Mouse (Mus musculus): Measurements from ENCODE around the gene Btg2. TPM values are rescaled to one million over a fixed set of nuclear protein-coding genes. Genes with fewer than 3 reads are reported as not detected.

The Btg2 gene
- total and polyA plus RNA-seq, 3 experiments: 7.2 to 19.7 (median 11.6) TPM

- no peaks in the 10 kb centered on the region for H3K36me3 ChIP-seq (replicated peaks in 1 of 2; ENCODE audit: control insufficient read depth in 1 of 2, insufficient read depth in 1 of 2, low read length in 1 of 2)
- no peaks in the 10 kb centered on the region for H3K79me2 ChIP-seq (replicated peaks; ENCODE audit: control insufficient read depth, extremely low read depth, insufficient read depth, poor library complexity, severe bottlenecking)
- H3K27ac ChIP-seq (ENCODE audit: insufficient read depth, low read depth): no peak overlapping the region
- DNase-seq (ENCODE audit: extremely low read depth): no peak
- in situ Hi-C loops (cut with MboI; ENCODE audit: low pct_ligation_motif_present, low pct_unique_long_range_greater_than_20kb, low sequenced_read_pairs) (no loop called here), dilution Hi-C loops (cut with MboI; ENCODE audit: extremely low pct_ligation_motif_present, extremely low pct_unique_long_range_greater_than_20kb, low sequenced_read_pairs) (no loop called here)
- H3K4me3 ChIP-seq (replicated peaks in 1 of 3; ENCODE audit: low read depth in 2 of 3, low read length in 2 of 3, poor library complexity in 1 of 3): no peak overlapping the region
- TF ChIP-seq USF2 (conservative IDR thresholded peaks at IDR 0.05; ENCODE audit: low read depth, low read length): no peak
- TF ChIP-seq BHLHE40 (IDR thresholded peaks at IDR 0.05; ENCODE audit: low read depth, low read length): no peak
- no peak for TF ChIP-seq PAX5 (IDR thresholded peaks at IDR 0.05; ENCODE audit: low read length)
- no peak for TF ChIP-seq MAFK (IDR thresholded peaks at IDR 0.05; ENCODE audit: insufficient replicate concordance, low read length)
- TF ChIP-seq NELFE (IDR thresholded peaks at IDR 0.05; ENCODE audit: low read depth, low read length): no peak
- TF ChIP-seq ZKSCAN1 (IDR thresholded peaks at IDR 0.05; ENCODE audit: borderline replicate concordance, low read depth, low read length): no peak
- no peak for TF ChIP-seq CHD2 (IDR thresholded peaks at IDR 0.05; ENCODE audit: low read length)
- TF ChIP-seq ETS1 (conservative IDR thresholded peaks at IDR 0.05; ENCODE audit: low read depth, low read length): no peak
- peaks cover 28% of the 10 kb centered on the region for H3K27me3 ChIP-seq (replicated peaks)
- H3K9me3 ChIP-seq (replicated peaks; ENCODE audit: low read length): no peaks in the 10 kb centered on the region
- peaks cover 12 to 23% of the 10 kb centered on the region in 2 experiments for H3K4me1 ChIP-seq (ENCODE audit: control insufficient read depth in 1 of 2, insufficient read depth in 2 of 2)
- no peak overlapping the region for H3K4me2 ChIP-seq (ENCODE audit: insufficient read depth, low read depth, poor library complexity, severe bottlenecking)
- H3K9ac ChIP-seq (ENCODE audit: insufficient read depth, low read depth): no peak overlapping the region
Observed at GRCm38 (mm10) chr1:134110449-134110848, 31.5 kb upstream of the Btg2 start.

- Histone ChIP-seq H3K9ac (ENCODE audit: insufficient read depth, low read depth) (no peak overlapping the region), H3K4me1 (ENCODE audit: control insufficient read depth in 1 of 2, insufficient read depth in 2 of 2) (peaks cover 14 to 27% of the 10 kb centered on the region in 2 experiments), H3K27ac (ENCODE audit: insufficient read depth, low read depth) (no peak overlapping the region), H3K79me2 (replicated peaks; ENCODE audit: control insufficient read depth, extremely low read depth, insufficient read depth, poor library complexity, severe bottlenecking) (no peaks in the 10 kb centered on the region), H3K4me2 (ENCODE audit: insufficient read depth, low read depth, poor library complexity, severe bottlenecking) (no peak overlapping the region), H3K4me3 (replicated peaks in 1 of 3; ENCODE audit: low read depth in 2 of 3, low read length in 2 of 3, poor library complexity in 1 of 3) (no peak overlapping the region), H3K9me3 (replicated peaks; ENCODE audit: low read length) (no peaks in the 10 kb centered on the region), H3K36me3 (replicated peaks in 1 of 2; ENCODE audit: control insufficient read depth in 1 of 2, insufficient read depth in 1 of 2, low read length in 1 of 2) (no peaks in the 10 kb centered on the region), H3K27me3 (replicated peaks) (peaks cover 30% of the 10 kb centered on the region)
- dilution Hi-C loops (cut with MboI; ENCODE audit: extremely low pct_ligation_motif_present, extremely low pct_unique_long_range_greater_than_20kb, low sequenced_read_pairs) (no loop called here), in situ Hi-C loops (cut with MboI; ENCODE audit: low pct_ligation_motif_present, low pct_unique_long_range_greater_than_20kb, low sequenced_read_pairs) (no loop called here)
- TF ChIP-seq POLR2A (IDR thresholded peaks at IDR 0.05; ENCODE audit: low read depth, low read length) (no peak), GABPA (IDR thresholded peaks at IDR 0.05; ENCODE audit: insufficient replicate concordance, low read depth, low read length) (no peak; the same call in 1 of the 2 replicates), SMC3 (IDR thresholded peaks at IDR 0.05; ENCODE audit: low read depth, low read length) (no peak), USF2 (conservative IDR thresholded peaks at IDR 0.05; ENCODE audit: low read depth, low read length) (peak; percentile 85), ZKSCAN1 (IDR thresholded peaks at IDR 0.05; ENCODE audit: borderline replicate concordance, low read depth, low read length) (no peak), HCFC1 (IDR thresholded peaks at IDR 0.05; ENCODE audit: low read depth, low read length) (peak; percentile 86), KAT2A (IDR thresholded peaks at IDR 0.05; ENCODE audit: insufficient replicate concordance, low read length) (peak; percentile 38; the same call in 1 of the 2 replicates), USF1 (IDR thresholded peaks at IDR 0.05; ENCODE audit: low read depth, low read length) (peak; percentile 85), JUND (conservative IDR thresholded peaks at IDR 0.05; ENCODE audit: low read depth, low read length) (no peak), PAX5 (IDR thresholded peaks at IDR 0.05; ENCODE audit: low read length) (no peak), MAX (IDR thresholded peaks at IDR 0.05; ENCODE audit: low read length) (0 out of 2 replicates have a peak, but pooled peaks have one; percentile 46)
- DNase-seq (ENCODE audit: extremely low read depth): peak; percentile 30
Observed at GRCm38 (mm10) chr1:134110015-134110414, 31.1 kb upstream of the Btg2 start.

All from CH12.LX (cell line).